Mouse (Mus musculus): ENCODE data around the gene Sdhaf1.

GRCm38 (mm10) chr7:30332622-30333259, 9.0 kb upstream of the Sdhaf1 start:
- TF ChIP-seq EP300 (IDR thresholded peaks at IDR 0.05): no peak
- TF ChIP-seq CTCF (IDR thresholded peaks at IDR 0.05): no peak
